ENCODE assay signal across 8 mouse cellular contexts in the genomic region with DNA sequence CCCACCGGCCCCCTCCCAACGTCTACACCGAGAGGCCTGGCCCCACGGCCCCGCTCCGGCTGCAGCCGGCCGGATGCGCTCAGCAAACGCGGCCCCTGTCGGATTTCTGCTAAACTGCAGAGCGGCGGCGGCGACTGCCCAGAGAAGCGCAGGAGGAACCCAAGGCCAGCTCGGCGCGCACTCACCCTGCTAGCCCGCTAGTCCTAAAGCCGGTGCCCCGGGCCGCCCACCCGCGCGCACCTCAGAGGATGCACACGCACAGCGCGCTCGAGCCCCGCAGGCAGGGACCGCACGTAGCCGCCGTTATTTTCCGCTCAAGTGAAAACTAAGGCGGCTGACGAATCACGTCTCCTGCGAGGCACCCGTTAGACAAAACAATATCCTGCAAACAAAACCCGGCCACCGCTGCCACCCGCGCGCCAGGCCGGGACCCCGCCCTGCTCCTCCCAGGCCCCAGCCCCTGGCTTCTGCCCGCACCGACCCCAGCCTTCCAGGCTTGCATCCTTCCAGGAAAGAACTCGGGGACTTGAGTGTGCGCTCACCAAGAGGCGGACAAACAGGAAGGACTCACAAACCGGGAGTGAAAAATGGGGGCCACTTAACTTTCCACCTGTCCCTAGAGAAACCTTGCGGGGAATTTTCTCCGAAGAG. TPM values are rescaled to one million over a fixed set of nuclear protein-coding genes. Genes with fewer than 3 reads are reported as not detected.
DNase-seq lines count a peak whose midpoint lies in the region; ATAC-seq and TF ChIP-seq lines count a peak whose summit lies in the region.

No protein-coding gene starts in this region.

- H3K9me3 ChIP-seq in embryonic facial prominence, embryonic 11.5 days (replicated peaks; ENCODE audit: control insufficient read depth, low read length): no peaks in the 10 kb centered on the region
- H3K9me3 ChIP-seq in limb, embryonic 14.5 days (ENCODE audit: control insufficient read depth, low read length): no peaks in the 10 kb centered on the region
- H3K9me3 ChIP-seq in midbrain, embryonic 16.5 days (replicated peaks; ENCODE audit: control insufficient read depth, low read length, poor library complexity, severe bottlenecking): no peaks in the 10 kb centered on the region
- H3K9me3 ChIP-seq in stomach, postnatal 0 days (ENCODE audit: control insufficient read depth, low read length): no peaks in the 10 kb centered on the region

- peak overlapping the region; percentile 91 for H3K4me2 ChIP-seq in embryonic facial prominence, embryonic 11.5 days (ENCODE audit: low read depth, low read length)
- H3K4me2 ChIP-seq in limb, embryonic 14.5 days (replicated peaks; ENCODE audit: low read depth, low read length, severe bottlenecking): peak overlapping the region; percentile 98
- peak overlapping the region; percentile 99 for H3K4me2 ChIP-seq in midbrain, embryonic 16.5 days (ENCODE audit: low read length)
- H3K4me2 ChIP-seq in stomach, postnatal 0 days (replicated peaks; ENCODE audit: low read depth): peak overlapping the region; percentile 79

- peak; percentile 64 for ATAC-seq in embryonic facial prominence, embryonic 11.5 days (replicated peaks; ENCODE audit: insufficient number of reproducible peaks, low FRiP score, low TSS enrichment, low read depth)
- peak; percentile 81 for ATAC-seq in limb, embryonic 14.5 days (ENCODE audit: low FRiP score, low read depth)
- peak; percentile 74 for ATAC-seq in midbrain, embryonic 16.5 days
- peak; percentile 79 for ATAC-seq in stomach, postnatal 0 days (ENCODE audit: low FRiP score, low TSS enrichment)
- no peak for ATAC-seq in activated CD4-positive, CD25-positive, alpha-beta regulatory T cell, adult 4 months

- H3K4me1 ChIP-seq in embryonic facial prominence, embryonic 11.5 days (ENCODE audit: control insufficient read depth, insufficient read depth, low read length): no peaks in the 10 kb centered on the region
- H3K4me1 ChIP-seq in limb, embryonic 14.5 days (ENCODE audit: control insufficient read depth, insufficient read depth, low read length): 0 out of 2 replicates have a peak, but pooled peaks cover 6% of the 10 kb centered on the region
- H3K4me1 ChIP-seq in midbrain, embryonic 16.5 days (ENCODE audit: control insufficient read depth, insufficient read depth, low read length): peaks cover 25% of the 10 kb centered on the region
- H3K4me1 ChIP-seq in stomach, postnatal 0 days (replicated peaks; ENCODE audit: control insufficient read depth, insufficient read depth): no peaks in the 10 kb centered on the region

- under 1% methylated on average over 57 of the region's 57 CpGs for WGBS in embryonic facial prominence, embryonic 11.5 days
- under 1% methylated on average over 56 of the region's 57 CpGs for WGBS in limb, embryonic 14.5 days
- under 1% methylated on average over 57 of the region's 57 CpGs for WGBS in midbrain, embryonic 16.5 days
- under 1% methylated on average over 48 of the region's 57 CpGs for WGBS in stomach, postnatal 0 days

- peaks cover 17% of the 10 kb centered on the region for H3K27me3 ChIP-seq in embryonic facial prominence, embryonic 11.5 days (ENCODE audit: control insufficient read depth, insufficient read depth, low read length)
- H3K27me3 ChIP-seq in limb, embryonic 14.5 days (ENCODE audit: control insufficient read depth, insufficient read depth, low read length): peaks cover 78% of the 10 kb centered on the region
- peaks cover 2% of the 10 kb centered on the region; the same call in 1 of the 2 replicates for H3K27me3 ChIP-seq in midbrain, embryonic 16.5 days (ENCODE audit: control insufficient read depth, insufficient read depth, low read depth, low read length)
- no peaks in the 10 kb centered on the region; the same call in 1 of the 2 replicates for H3K27me3 ChIP-seq in stomach, postnatal 0 days (ENCODE audit: control insufficient read depth, insufficient read depth, low read length)

- H3K9ac ChIP-seq in embryonic facial prominence, embryonic 11.5 days (replicated peaks; ENCODE audit: low read length): peak overlapping the region; percentile 67
- H3K9ac ChIP-seq in limb, embryonic 14.5 days (ENCODE audit: low read depth, low read length, severe bottlenecking): peak overlapping the region; percentile 60
- peak overlapping the region; percentile 71 for H3K9ac ChIP-seq in midbrain, embryonic 16.5 days (ENCODE audit: low read depth, low read length)
- H3K9ac ChIP-seq in stomach, postnatal 0 days (ENCODE audit: low read length): peak overlapping the region; percentile 41

- H3K27ac ChIP-seq in embryonic facial prominence, embryonic 11.5 days (replicated peaks; ENCODE audit: low read depth, low read length): peak overlapping the region; percentile 48
- 0 out of 2 replicates have a peak overlapping the region, but pooled peaks have one; percentile 38 for H3K27ac ChIP-seq in limb, embryonic 14.5 days (replicated peaks; ENCODE audit: low read depth, low read length)
- H3K27ac ChIP-seq in midbrain, embryonic 16.5 days (ENCODE audit: low read length): peak overlapping the region; percentile 81
- H3K27ac ChIP-seq in stomach, postnatal 0 days (replicated peaks): peak overlapping the region; percentile 69

- peak overlapping the region; percentile 55 for H3K4me3 ChIP-seq in embryonic facial prominence, embryonic 11.5 days (ENCODE audit: low read depth, low read length)
- H3K4me3 ChIP-seq in limb, embryonic 14.5 days (replicated peaks; ENCODE audit: low read length): peak overlapping the region; percentile 52
- H3K4me3 ChIP-seq in midbrain, embryonic 16.5 days (ENCODE audit: low read depth, low read length): peak overlapping the region; percentile 69
- peak overlapping the region; percentile 59 for H3K4me3 ChIP-seq in stomach, postnatal 0 days (ENCODE audit: low read depth, low read length)

- peak; percentile 24; the same call in 1 of the 2 replicates for TF ChIP-seq POLR2A in brain, embryonic 14.5 days (IDR thresholded peaks at IDR 0.05; ENCODE audit: borderline replicate concordance, extremely low read depth, insufficient read depth, insufficient read length, poor library complexity, severe bottlenecking)
- TF ChIP-seq POLR2A in limb, embryonic 14.5 days (IDR thresholded peaks at IDR 0.05; ENCODE audit: borderline replicate concordance, extremely low read depth, insufficient read depth, insufficient read length): no peak

- peak; percentile 69 for TF ChIP-seq CTCF in brain, embryonic 14.5 days (IDR thresholded peaks at IDR 0.05; ENCODE audit: borderline replicate concordance, extremely low read depth, insufficient read depth, insufficient read length)
- peak; percentile 76 for TF ChIP-seq CTCF in stomach, postnatal 0 days (IDR thresholded peaks at IDR 0.05; ENCODE audit: low read depth)

- peak; percentile 95 for DNase-seq in brain, embryonic 14.5 days (ENCODE audit: low read depth)
- DNase-seq in embryonic facial prominence, embryonic 11.5 days (ENCODE audit: low spot score): peak; percentile 92
- DNase-seq in heart, adult 18-20 months: peak; percentile 62 to 79
- peak; percentile 9 to 34 for DNase-seq in kidney, adult 8-10 months
- DNase-seq in limb, embryonic 14.5 days (ENCODE audit: low spot score): peak; percentile 81
- peak; percentile 70 for DNase-seq in stomach, postnatal 0 days (ENCODE audit: low spot score)

- no peak for TF ChIP-seq EP300 in stomach, postnatal 0 days (optimal IDR thresholded peaks at IDR 0.05)

- H3K36me3 ChIP-seq in embryonic facial prominence, embryonic 11.5 days (replicated peaks; ENCODE audit: control insufficient read depth, insufficient read depth, low read depth, low read length): no peaks in the 10 kb centered on the region
- H3K36me3 ChIP-seq in limb, embryonic 14.5 days (ENCODE audit: control insufficient read depth, insufficient read depth, low read length): no peaks in the 10 kb centered on the region
- H3K36me3 ChIP-seq in midbrain, embryonic 16.5 days (ENCODE audit: control insufficient read depth, insufficient read depth, low read length): no peaks in the 10 kb centered on the region
- H3K36me3 ChIP-seq in stomach, postnatal 0 days (ENCODE audit: control insufficient read depth, insufficient read depth, low read length): no peaks in the 10 kb centered on the region

RNA-seq across cellular contexts. Expression of gene Zfp536, which starts 2.9 kb away (rescaled TPM):
- 21.2 and 30.4 TPM in 2 replicates for polyA plus RNA-seq in brain, embryonic 14.5 days (2012; rRNA removed)
- 9.1 and 9.9 TPM in 2 replicates for polyA plus RNA-seq in embryonic facial prominence, embryonic 11.5 days (2014; fragmentation: Nextera tagmentation; extraction: Ambion mirVana)
- total RNA-seq in heart, adult 18-20 months (2021): 10 to 100 TPM in 1 of 2 experiments, 1 to 10 TPM in 1; 7.9 to 10.7 TPM
- 3.8 and 4.9 TPM in 2 replicates for polyA plus RNA-seq in limb, embryonic 14.5 days (2012; rRNA removed)
- polyA plus RNA-seq in limb, embryonic 14.5 days (2014; fragmentation: Nextera tagmentation; extraction: Ambion mirVana): 6.5 and 6.9 TPM in 2 replicates
- polyA plus RNA-seq in midbrain, embryonic 16.5 days (2015; fragmentation: Nextera tagmentation; extraction: Ambion mirVana): 24.4 and 30.5 TPM in 2 replicates
- 4.3 and 5.0 TPM in 2 replicates for polyA plus RNA-seq in stomach, postnatal 0 days (2015; fragmentation: Nextera tagmentation; extraction: Ambion mirVana)
- under 1 TPM in 1 of 2 experiments, not detected in 1; 0.40 TPM for polyA plus RNA-seq in activated CD4-positive, CD25-positive, alpha-beta regulatory T cell, adult 4 months (2017; shearing (Covaris generic))

Comparison
In these comparisons a context has a peak if more than half of its experiments do, and no peak if none do; other contexts are left out.
1. DNase-seq: peak in every context shown above with its lines; median percentile 95 in brain, embryonic 14.5 days; 92 in embryonic facial prominence, embryonic 11.5 days; 81 in limb, embryonic 14.5 days; 70 in heart, adult 18-20 months; 70 in stomach, postnatal 0 days; 22 in kidney, adult 8-10 months.